Mouse (Mus musculus) left cerebral cortex, postnatal 25 days (tissue): ENCODE results near the gene Cnr2. TPM values are rescaled to one million over a fixed set of nuclear protein-coding genes. Genes with fewer than 3 reads are reported as not detected.

Experiments
- DNase-seq, 2 experiments: peaks; one replicate each; pipeline ENCODE4 v3.0.0; 2022; ENCODE audit warnings: low spot score in 2 of 2, mixed read lengths in 1 of 2
- intact Hi-C: fragments of 180-260 bp; cut with DNase I; formaldehyde crosslinking; loops from one replicate; pipeline ENCODE4 v1.15.1; 2025
- total RNA-seq, 2 experiments: library from RNA; stranded (reverse); gene quantifications; 2 replicates each; pipeline ENCODE4 v1.2.3; 2021

Gene Cnr2
- total RNA-seq, 2 experiments from 2014 or later, result 0.14 TPM; not detected in 1

- intact Hi-C loops, result no loop called here
- no peak for DNase-seq
Observed at GRCm38 (mm10) chr4:135951505-135951904, 56.3 kb downstream of the Cnr2 start.

GRCm38 (mm10) chr4:135953179-135953578, 58.0 kb downstream of the Cnr2 start:
- no peak for DNase-seq
- intact Hi-C loops, result no loop called here

GRCm38 (mm10) chr4:135954241-135954640, 59.0 kb downstream of the Cnr2 start:
- intact Hi-C loops, result no loop called here
- DNase-seq, result peak; percentile 64 to 67

GRCm38 (mm10) chr4:135955886-135956285, 60.7 kb downstream of the Cnr2 start:
- no peak for DNase-seq
- intact Hi-C loops, result no loop called here

- intact Hi-C loops, result no loop called here
- no peak for DNase-seq
Observed at GRCm38 (mm10) chr4:135958354-135958753, 63.2 kb downstream of the Cnr2 start.

- intact Hi-C loops, result loop anchor here (2.0 kb wide), 1 partner anchor 70 kb away; no protein-coding TSS in a partner anchor
- peak; percentile 68 to 84 for DNase-seq
Observed at GRCm38 (mm10) chr4:135960717-135961116, 65.5 kb downstream of the Cnr2 start.

- intact Hi-C loops, result loop anchor here (2.0 kb wide), 1 partner anchor 71 kb away; no protein-coding TSS in a partner anchor
- no peak for DNase-seq
Observed at GRCm38 (mm10) chr4:135961709-135962108, 66.5 kb downstream of the Cnr2 start.

GRCm38 (mm10) chr4:135962198-135962597, 67.0 kb downstream of the Cnr2 start:
- intact Hi-C loops, result no loop called here

GRCm38 (mm10) chr4:135962946-135963345, 67.8 kb downstream of the Cnr2 start:
- DNase-seq, result no peak
- intact Hi-C loops, result loop anchor here (1.0 kb wide), 1 partner anchor 9 kb away; the partner anchor contains the start of gene Lypla2

More at GRCm38 (mm10) chr4:135962198-135962597, 67.0 kb downstream of the Cnr2 start:
- DNase-seq, result no peak

- peak; percentile 93 to 97 for DNase-seq
- intact Hi-C loops, result loop anchor here (1.0 kb wide), 1 partner anchor 9 kb away; the partner anchor contains the start of gene Lypla2
Observed at GRCm38 (mm10) chr4:135963457-135964193, 68.4 kb downstream of the Cnr2 start, which contains the start of gene Gale. TSS of gene Gale (plus strand) at chr4:135963727.

GRCm38 (mm10) chr4:135964426-135964825, 69.2 kb downstream of the Cnr2 start:
- intact Hi-C loops, result no loop called here
- peak in 1 of 2 experiments; percentile 65 for DNase-seq

GRCm38 (mm10) chr4:135965113-135965512, 69.9 kb downstream of the Cnr2 start:
- DNase-seq, result no peak
- intact Hi-C loops, result no loop called here

GRCm38 (mm10) chr4:135966283-135966682, 71.1 kb downstream of the Cnr2 start:
- intact Hi-C loops, result no loop called here
- DNase-seq, result no peak

- DNase-seq, result no peak
- intact Hi-C loops, result no loop called here
Observed at GRCm38 (mm10) chr4:135967086-135967760, 72.0 kb downstream of the Cnr2 start.

GRCm38 (mm10) chr4:135968271-135968869, 73.2 kb downstream of the Cnr2 start:
- DNase-seq, result no peak
- intact Hi-C loops, result no loop called here

GRCm38 (mm10) chr4:135969070-135969750, 74.0 kb downstream of the Cnr2 start:
- DNase-seq, result no peak
- intact Hi-C loops, result no loop called here
